Mouse (Mus musculus) embryo, embryonic 10.5 days (tissue): ENCODE data around the gene Eapp.

Source experiments
- DNase-seq: peaks from one replicate; pipeline ENCODE4 v3.0.0-alpha.2; 2015; ENCODE audit warnings: low spot score

The Eapp gene

DNA sequence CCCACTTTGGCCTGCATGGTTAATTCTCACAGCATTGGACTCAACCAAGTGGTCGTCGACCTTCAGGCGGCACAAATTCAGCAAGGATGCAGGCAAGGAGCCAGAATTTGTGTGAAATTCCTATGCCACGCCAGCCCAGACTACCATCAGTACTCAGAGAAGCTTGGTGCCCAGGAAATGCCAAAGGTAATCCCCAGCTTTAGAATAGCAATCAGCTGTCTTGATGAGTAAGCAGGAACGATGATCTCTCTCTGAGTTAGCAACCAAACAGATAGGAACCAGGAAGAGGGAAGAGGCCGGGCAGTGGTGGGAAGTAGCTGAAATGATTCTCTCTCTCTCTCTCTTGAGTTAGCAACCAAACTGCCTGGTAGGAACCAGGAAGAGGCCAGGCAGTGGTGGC is 55.4 kb downstream of the Eapp start:
- no peak for DNase-seq

DNA sequence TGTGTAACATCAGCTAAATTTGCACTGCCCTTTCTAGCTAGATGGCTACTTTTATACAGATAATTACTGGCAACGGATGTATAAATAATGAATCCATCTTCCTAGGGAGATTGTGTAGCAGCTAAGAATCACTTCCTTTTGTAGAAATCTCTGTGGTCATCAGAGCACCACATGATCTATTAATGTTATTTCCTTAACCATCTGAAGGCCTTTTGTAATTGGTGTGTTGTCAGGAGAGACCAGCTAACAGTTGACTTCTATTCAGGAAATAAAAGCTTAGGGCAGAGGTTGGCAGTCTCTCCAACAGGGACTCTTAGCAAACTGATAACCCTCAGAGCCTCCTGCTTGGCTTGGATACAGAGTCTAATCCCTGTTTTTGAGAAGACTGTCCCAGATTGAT is 58.7 kb downstream of the Eapp start:
- no peak for DNase-seq

DNA sequence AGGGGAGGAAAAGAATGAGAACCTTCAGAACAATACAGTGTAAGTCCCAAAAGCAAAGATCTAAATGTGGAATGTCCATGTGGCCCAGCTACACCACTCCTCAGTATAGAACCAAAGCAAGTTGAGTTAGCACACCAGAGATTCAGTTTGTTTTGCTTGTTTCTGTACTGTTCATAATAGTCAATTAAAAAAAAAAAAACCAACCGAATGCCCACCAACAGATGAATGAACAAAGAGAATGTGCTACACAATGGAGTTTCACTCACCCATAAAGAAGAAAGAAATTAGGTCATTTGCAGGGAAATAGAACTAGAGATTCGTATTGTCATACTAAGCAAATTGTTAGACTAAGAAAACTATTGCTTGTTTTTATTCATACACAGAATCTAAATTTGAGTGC is 63.6 kb downstream of the Eapp start:
- DNase-seq = no peak

DNA sequence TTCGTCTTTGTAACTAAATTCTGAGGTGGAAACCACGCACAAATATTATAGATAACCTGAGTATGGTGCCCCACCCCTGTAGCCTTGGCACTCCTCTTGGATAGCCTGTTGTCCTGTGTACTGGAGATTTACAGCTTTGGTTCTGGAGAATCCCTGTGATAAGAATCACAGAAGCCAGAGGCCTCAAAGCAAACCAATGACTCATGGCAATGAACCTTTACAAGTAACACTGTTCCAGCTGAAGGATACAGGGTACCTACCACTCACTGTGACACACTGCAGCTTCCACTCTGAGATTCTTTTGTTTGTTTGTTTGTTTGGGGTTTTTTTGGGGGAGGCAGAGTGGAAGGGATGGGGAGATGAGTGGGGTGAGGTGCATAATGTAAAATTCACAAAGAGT is 73.8 kb downstream of the Eapp start:
- no peak for DNase-seq
